Mouse (Mus musculus) heart, adult 2 months (tissue): ENCODE measurements around the gene Paqr8. TPM values are rescaled to one million over a fixed set of nuclear protein-coding genes. Genes with fewer than 3 reads are reported as not detected.

ENCODE experiments used
- DNase-seq, 2 experiments: peaks; one replicate each; pipeline ENCODE4 v3.0.0; 2021
- H3K27ac ChIP-seq: fragments of 200-600 bp; 2 replicates; pipeline ENCODE4 v1.8.1; 2022
- H3K27me3 ChIP-seq: fragments of 200-500 bp; 2 replicates; pipeline ENCODE4 v1.6.1; 2012; ENCODE audit warnings: mild to moderate bottlenecking, low read length, inconsistent platforms, mixed read lengths; ENCODE audit not compliant: control insufficient read depth, insufficient read depth
- H3K36me3 ChIP-seq: fragments of 200-500 bp; 2 replicates; pipeline ENCODE4 v1.6.1; 2012; ENCODE audit warnings: low read length, inconsistent platforms; ENCODE audit not compliant: control insufficient read depth, insufficient read depth
- H3K4me1 ChIP-seq: fragments of 200-500 bp; 2 replicates; pipeline ENCODE4 v1.6.1; 2011; ENCODE audit warnings: low read length; ENCODE audit not compliant: control insufficient read depth, insufficient read depth
- H3K4me3 ChIP-seq: fragments of 200-600 bp; 2 replicates; pipeline ENCODE4 v1.8.1; 2022
- H3K79me2 ChIP-seq: fragments of 200-500 bp; replicated peaks from 2 replicates; pipeline ENCODE4 v1.6.1; 2012; ENCODE audit warnings: mild to moderate bottlenecking, inconsistent platforms, low read length, moderate library complexity, mixed read lengths; ENCODE audit not compliant: control insufficient read depth, insufficient read depth
- H3K9ac ChIP-seq: fragments of 200-500 bp; 2 replicates; pipeline ENCODE4 v1.6.1; 2012; ENCODE audit warnings: low read depth, mild to moderate bottlenecking, control low read depth, inconsistent platforms, low read length, mixed read lengths
- CTCF ChIP-seq: fragments of 200-600 bp; IDR thresholded peaks from 2 replicates; pipeline ENCODE4 v1.8.1; 2022; ENCODE audit warnings: antibody characterized with exemption, mild to moderate bottlenecking, moderate library complexity
- EP300 ChIP-seq: fragments of 200-500 bp; IDR thresholded peaks from 2 replicates; pipeline ENCODE4 v1.6.1; 2011; ENCODE audit warnings: low read depth, low read length, control low read depth; ENCODE audit not compliant: insufficient read depth
- POLR2A ChIP-seq: fragments of 200-500 bp; IDR thresholded peaks from 2 replicates; pipeline ENCODE4 v1.6.1; 2011; ENCODE audit warnings: mild to moderate bottlenecking, low read depth, low read length, control low read depth; ENCODE audit not compliant: insufficient read depth
- WGBS: fragments of 180-500 bp; shearing (Covaris S2); methylation state at CpG from one replicate; pipeline ENCODE4 v1.1.7; 2018; 5-methylcytosine and 5-hydroxymethylcytosine counted together
- intact Hi-C: fragments of 180-260 bp; cut with DNase I; formaldehyde crosslinking; loops from one replicate; pipeline ENCODE4 v1.15.1; 2025
- polyA plus RNA-seq: library from polyadenylated mRNA; depleted of rRNA; stranded (reverse); fragments of >200 nt; gene quantifications from 2 replicates; pipeline ENCODE4 v1.2.3, GENCODE M21; 2012
- total RNA-seq, 2 experiments: library from RNA; stranded (reverse); gene quantifications; 2 replicates each; pipeline ENCODE4 v1.2.3; 2021

Gene Paqr8
- total and polyA plus RNA-seq, 3 experiments, result 1.2 to 2.2 (median 2.0) TPM

- no peak overlapping the region for H3K9ac ChIP-seq
- H3K79me2 ChIP-seq, result no peaks in the 10 kb centered on the region
- intact Hi-C loops, result no loop called here
- no peak overlapping the region for H3K4me3 ChIP-seq
- H3K36me3 ChIP-seq, result no peaks in the 10 kb centered on the region
- TF ChIP-seq CTCF, result no peak
- no peak for TF ChIP-seq EP300
- no peak for TF ChIP-seq POLR2A
- no peak for DNase-seq
- H3K4me1 ChIP-seq, result no peaks in the 10 kb centered on the region
- WGBS, result 98% methylated on average over 3 of the region's 3 CpGs
- no peak overlapping the region for H3K27ac ChIP-seq
- no peaks in the 10 kb centered on the region for H3K27me3 ChIP-seq
Measured at GRCm38 (mm10) chr1:20914769-20915168, 24.4 kb downstream of the Paqr8 start.

- Histone ChIP-seq H3K36me3 (no peaks in the 10 kb centered on the region), H3K9ac (no peak overlapping the region), H3K27ac (no peak overlapping the region), H3K79me2 (no peaks in the 10 kb centered on the region), H3K4me1 (no peaks in the 10 kb centered on the region), H3K27me3 (no peaks in the 10 kb centered on the region), H3K4me3 (no peak overlapping the region)
- no peak for DNase-seq
- WGBS, result 80% methylated on average over 5 of the region's 5 CpGs
- TF ChIP-seq POLR2A (no peak), CTCF (no peak)
- intact Hi-C loops, result no loop called here
Measured at GRCm38 (mm10) chr1:20915608-20916007, 25.2 kb downstream of the Paqr8 start.

- Histone ChIP-seq H3K27ac (no peak overlapping the region), H3K4me3 (no peak overlapping the region), H3K36me3 (no peaks in the 10 kb centered on the region), H3K4me1 (no peaks in the 10 kb centered on the region; the same call in 1 of the 2 replicates), H3K9ac (no peak overlapping the region), H3K27me3 (no peaks in the 10 kb centered on the region), H3K79me2 (peaks cover 2% of the 10 kb centered on the region; the same call in 1 of the 2 replicates)
- intact Hi-C loops, result no loop called here
- DNase-seq, result no peak
- TF ChIP-seq EP300 (no peak), CTCF (no peak), POLR2A (no peak)
- 60% methylated on average over 6 of the region's 6 CpGs for WGBS
Measured at GRCm38 (mm10) chr1:20917496-20918050, 27.2 kb downstream of the Paqr8 start.

GRCm38 (mm10) chr1:20919728-20920127 is 29.3 kb downstream of the Paqr8 start:
- peaks cover 2% of the 10 kb centered on the region; the same call in 1 of the 2 replicates for H3K79me2 ChIP-seq
- DNase-seq, result no peak
- H3K4me3 ChIP-seq, result no peak overlapping the region
- no peaks in the 10 kb centered on the region; the same call in 1 of the 2 replicates for H3K4me1 ChIP-seq
- H3K27me3 ChIP-seq, result no peaks in the 10 kb centered on the region
- intact Hi-C loops, result no loop called here
- H3K9ac ChIP-seq, result no peak overlapping the region
- no peak overlapping the region for H3K27ac ChIP-seq
- 96% methylated on average over 2 of the region's 2 CpGs for WGBS
- no peak for TF ChIP-seq POLR2A
- TF ChIP-seq CTCF, result no peak
- no peak for TF ChIP-seq EP300
- no peaks in the 10 kb centered on the region for H3K36me3 ChIP-seq

- intact Hi-C loops, result no loop called here
- WGBS, result 68% methylated on average over 10 of the region's 10 CpGs
- Histone ChIP-seq H3K79me2 (peaks cover 2% of the 10 kb centered on the region; the same call in 1 of the 2 replicates), H3K27ac (no peak overlapping the region), H3K9ac (no peak overlapping the region), H3K4me3 (no peak overlapping the region), H3K4me1 (no peaks in the 10 kb centered on the region; the same call in 1 of the 2 replicates), H3K27me3 (no peaks in the 10 kb centered on the region), H3K36me3 (no peaks in the 10 kb centered on the region)
- TF ChIP-seq EP300, result no peak
- no peak for TF ChIP-seq POLR2A
- TF ChIP-seq CTCF, result no peak
- peak in 1 of 2 experiments; percentile 4 for DNase-seq
Measured at GRCm38 (mm10) chr1:20921081-20921528, 30.7 kb downstream of the Paqr8 start.

- no peaks in the 10 kb centered on the region for H3K36me3 ChIP-seq
- no peak overlapping the region for H3K9ac ChIP-seq
- H3K4me1 ChIP-seq, result no peaks in the 10 kb centered on the region; the same call in 1 of the 2 replicates
- H3K27me3 ChIP-seq, result no peaks in the 10 kb centered on the region
- intact Hi-C loops, result no loop called here
- H3K79me2 ChIP-seq, result peaks cover 2% of the 10 kb centered on the region; the same call in 1 of the 2 replicates
- TF ChIP-seq EP300, result no peak
- no peak for TF ChIP-seq POLR2A
- TF ChIP-seq CTCF, result no peak
- 27% methylated on average over 11 of the region's 11 CpGs for WGBS
- no peak overlapping the region for H3K4me3 ChIP-seq
- peak overlapping the region; percentile 12; the same call in 1 of the 2 replicates for H3K27ac ChIP-seq
- peak in 1 of 2 experiments; percentile 12 for DNase-seq
Measured at GRCm38 (mm10) chr1:20922612-20923399, 32.4 kb downstream of the Paqr8 start.
